Mouse (Mus musculus): ENCODE measurements around the gene Olfr480. TPM values are rescaled to one million over a fixed set of nuclear protein-coding genes. Genes with fewer than 3 reads are reported as not detected.

The Olfr480 gene
- not detected in 2 replicates for polyA plus RNA-seq (2015; fragmentation: Nextera tagmentation; extraction: Ambion mirVana)

DNA sequence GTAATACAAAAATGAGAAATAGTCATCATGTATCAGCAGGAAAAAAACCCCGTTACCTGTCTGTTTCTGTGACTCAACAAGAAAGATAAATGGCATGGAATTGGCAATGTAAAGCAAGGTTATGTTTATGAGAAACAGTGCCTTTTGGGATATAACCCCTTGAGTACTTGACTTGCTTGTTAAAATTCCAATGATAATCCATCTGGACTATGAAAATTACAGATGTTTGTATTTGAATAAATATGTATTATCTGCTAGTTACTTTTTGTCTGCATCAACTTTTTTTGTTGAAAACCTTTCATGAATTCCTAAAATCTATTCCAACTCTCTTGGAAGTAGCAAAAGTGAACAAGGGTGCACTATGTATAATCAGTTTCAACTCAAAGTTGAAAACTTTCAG lies at the start of gene Olfr480:
TSS of gene Olfr480 (minus strand) at position 101 of the 400 bp plus-strand sequence.

DNA sequence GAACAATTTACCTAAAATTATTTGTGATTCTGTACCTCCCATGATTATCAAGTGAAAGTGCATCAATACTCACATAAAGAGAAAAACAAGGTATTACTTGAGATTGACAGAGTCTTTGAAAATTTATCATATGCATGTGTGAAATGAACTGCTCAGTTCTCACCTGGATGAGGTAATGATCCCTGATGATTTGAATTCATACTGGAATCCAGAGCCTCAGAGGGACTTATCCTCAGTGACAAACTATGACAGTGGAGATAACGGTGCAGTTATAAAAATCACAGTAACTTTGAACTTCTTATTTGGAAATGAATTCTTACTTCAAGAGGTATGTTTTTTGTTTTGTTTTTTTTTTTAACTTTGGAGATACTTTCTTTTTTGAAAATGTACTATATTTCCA lies 33.4 kb upstream of the Olfr480 start, which contains the start of gene Olfr483:
TSS of gene Olfr483 (plus strand) at position 301 of the 400 bp plus-strand sequence.

DNA sequence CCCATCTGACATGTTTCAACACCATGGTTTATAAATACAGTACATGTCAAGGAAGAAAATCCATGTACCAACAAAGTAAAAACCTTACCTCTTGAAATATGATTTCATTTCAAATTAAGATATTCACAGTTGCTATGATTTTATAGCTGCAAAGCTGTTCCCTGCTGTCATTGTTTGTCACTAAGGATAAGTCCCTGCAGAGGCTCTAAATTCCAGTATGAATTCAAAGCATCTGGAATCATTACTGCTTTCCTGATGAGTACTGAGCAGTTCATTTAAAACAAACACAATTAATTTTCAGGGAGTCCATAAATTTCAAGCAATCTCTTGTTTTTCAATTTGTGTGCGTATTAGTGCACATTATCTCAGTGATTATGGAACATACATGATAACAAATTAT lies 30.3 kb upstream of the Olfr480 start, which contains the start of gene Olfr482:
TSS of gene Olfr482 (minus strand) at position 101 of the 400 bp plus-strand sequence.

DNA sequence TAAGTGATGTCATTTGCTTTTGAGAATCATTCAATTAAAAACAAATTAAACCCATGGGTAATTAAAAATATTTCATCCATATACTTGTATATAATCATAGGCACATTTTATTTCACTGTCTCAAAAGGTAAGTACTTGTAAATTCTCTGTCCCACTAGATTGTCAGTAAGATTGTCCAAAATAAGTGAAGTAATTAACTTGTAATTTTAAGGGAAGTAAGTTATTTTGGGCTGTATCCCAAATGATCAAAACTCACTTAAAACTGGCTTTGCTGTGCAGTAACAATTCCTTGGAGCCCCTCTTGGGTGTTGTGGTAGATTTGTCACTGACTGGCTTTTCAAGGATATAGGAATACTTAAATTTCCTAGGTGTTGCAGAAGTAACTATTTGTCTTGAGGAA lies 12.4 kb upstream of the Olfr480 start, which contains the start of gene Olfr481:
TSS of gene Olfr481 (plus strand) at position 301 of the 400 bp plus-strand sequence.

DNA sequence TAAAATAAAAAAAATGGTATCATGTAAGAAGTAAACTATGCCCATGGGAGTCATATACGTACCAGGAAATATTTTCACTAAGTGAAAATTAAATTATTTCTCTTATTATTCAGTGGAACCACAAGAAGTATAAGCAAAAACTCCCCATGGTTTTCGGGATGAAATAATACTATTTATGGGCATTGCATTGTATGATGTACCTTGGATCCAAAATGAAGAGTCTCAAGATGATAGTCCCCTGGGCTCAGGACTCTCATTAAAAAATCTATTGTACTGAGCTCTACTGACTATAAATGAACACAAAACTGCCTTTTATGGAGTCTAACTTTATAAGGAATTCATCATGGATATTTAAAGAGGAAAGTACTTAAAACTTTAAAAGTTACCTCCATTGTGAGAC lies 16.8 kb downstream of the Olfr480 start, which contains the start of gene Olfr479:
TSS of gene Olfr479 (plus strand) at position 301 of the 400 bp plus-strand sequence.

DNA sequence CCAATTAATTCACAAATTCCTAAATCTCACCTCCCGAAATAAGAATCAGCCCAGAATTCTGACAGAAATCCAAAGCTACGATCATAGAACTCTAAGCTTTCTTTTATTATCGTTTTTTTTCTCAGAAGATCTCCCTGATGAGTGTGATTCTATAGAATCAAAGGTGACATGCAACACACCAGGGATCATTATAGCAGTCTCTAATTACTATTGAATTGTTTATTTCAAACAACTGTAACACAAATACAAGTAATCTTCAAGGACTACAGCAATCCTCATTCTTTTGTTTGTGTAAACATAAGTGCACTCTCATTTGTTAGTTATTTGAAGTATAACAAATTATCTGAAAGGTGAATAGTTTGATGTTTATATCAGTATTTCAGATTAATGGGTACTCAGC lies 33.3 kb downstream of the Olfr480 start, which contains the start of gene Olfr478:
TSS of gene Olfr478 (minus strand) at position 101 of the 400 bp plus-strand sequence.

Other genes starting within 250 kb of the Olfr480 start
- gene Olfr469, start 241.8 kb downstream of the Olfr480 start, polyA plus RNA-seq (2015; fragmentation: Nextera tagmentation; extraction: Ambion mirVana), result not detected in 2 replicates
- gene Olfr470, start 219.9 kb downstream of the Olfr480 start, polyA plus RNA-seq (2015; fragmentation: Nextera tagmentation; extraction: Ambion mirVana), result not detected in 2 replicates
- not detected in 2 replicates for gene Olfr472, start 169.4 kb downstream of the Olfr480 start, polyA plus RNA-seq (2015; fragmentation: Nextera tagmentation; extraction: Ambion mirVana)
- not detected in 2 replicates for gene Olfr473, start 136.9 kb downstream of the Olfr480 start, polyA plus RNA-seq (2015; fragmentation: Nextera tagmentation; extraction: Ambion mirVana)
- not detected in 2 replicates for gene Olfr474, start 112.7 kb downstream of the Olfr480 start, polyA plus RNA-seq (2015; fragmentation: Nextera tagmentation; extraction: Ambion mirVana)
- not detected in 2 replicates for gene Olfr476, start 102.5 kb downstream of the Olfr480 start, polyA plus RNA-seq (2015; fragmentation: Nextera tagmentation; extraction: Ambion mirVana)
- gene Olfr477, start 80.7 kb downstream of the Olfr480 start, polyA plus RNA-seq (2015; fragmentation: Nextera tagmentation; extraction: Ambion mirVana), result not detected in 2 replicates
- not detected in 2 replicates for gene Olfr478, start 33.4 kb downstream of the Olfr480 start, polyA plus RNA-seq (2015; fragmentation: Nextera tagmentation; extraction: Ambion mirVana)
- gene Olfr479, start 16.7 kb downstream of the Olfr480 start, polyA plus RNA-seq (2015; fragmentation: Nextera tagmentation; extraction: Ambion mirVana), result not detected in 2 replicates
- not detected in 2 replicates for gene Olfr481, start 12.5 kb upstream of the Olfr480 start, polyA plus RNA-seq (2015; fragmentation: Nextera tagmentation; extraction: Ambion mirVana)
- gene Olfr482, start 30.2 kb upstream of the Olfr480 start, polyA plus RNA-seq (2015; fragmentation: Nextera tagmentation; extraction: Ambion mirVana), result 0.12 TPM in 1 of 2 replicates, not detected in the other
- not detected in 2 replicates for gene Olfr483, start 33.5 kb upstream of the Olfr480 start, polyA plus RNA-seq (2015; fragmentation: Nextera tagmentation; extraction: Ambion mirVana)
- not detected in 2 replicates for gene Olfr484, start 60.1 kb upstream of the Olfr480 start, polyA plus RNA-seq (2015; fragmentation: Nextera tagmentation; extraction: Ambion mirVana)
- gene Olfr485, start 92.5 kb upstream of the Olfr480 start, polyA plus RNA-seq (2015; fragmentation: Nextera tagmentation; extraction: Ambion mirVana), result not detected in 2 replicates
- not detected in 2 replicates for gene Olfr486, start 105.4 kb upstream of the Olfr480 start, polyA plus RNA-seq (2015; fragmentation: Nextera tagmentation; extraction: Ambion mirVana)
- gene Olfr487, start 147.3 kb upstream of the Olfr480 start, polyA plus RNA-seq (2015; fragmentation: Nextera tagmentation; extraction: Ambion mirVana), result not detected in 2 replicates
- not detected in 2 replicates for gene Olfr488, start 191.0 kb upstream of the Olfr480 start, polyA plus RNA-seq (2015; fragmentation: Nextera tagmentation; extraction: Ambion mirVana)
- not detected in 2 replicates for gene Olfr490, start 221.6 kb upstream of the Olfr480 start, polyA plus RNA-seq (2015; fragmentation: Nextera tagmentation; extraction: Ambion mirVana)
- not detected in 2 replicates for gene Olfr491, start 246.1 kb upstream of the Olfr480 start, polyA plus RNA-seq (2015; fragmentation: Nextera tagmentation; extraction: Ambion mirVana)

Measured in urinary bladder, postnatal 0 days (tissue).